Mouse (Mus musculus) hindbrain, embryonic 13.5 days (tissue): Measurements from ENCODE around the gene Eln. TPM values are rescaled to one million over a fixed set of nuclear protein-coding genes. Genes with fewer than 3 reads are reported as not detected.

Source experiments
- ATAC-seq: fragments of 200-750 bp; cut with Nextera tagmentation; 2 replicates; pipeline ENCODE4 v1.8.0; 2017; ENCODE audit warnings: moderate TSS enrichment; ENCODE audit not compliant: low FRiP score
- H3K27ac ChIP-seq: fragments of 300-500 bp; sonication (generic); 2 replicates; pipeline ENCODE4 v1.5.1; 2015; ENCODE audit warnings: inconsistent platforms, mild to moderate bottlenecking, moderate library complexity
- H3K27me3 ChIP-seq: fragments of 300-500 bp; sonication (generic); 2 replicates; pipeline ENCODE4 v1.6.1; 2015; ENCODE audit warnings: mild to moderate bottlenecking, inconsistent platforms
- H3K36me3 ChIP-seq: fragments of 300-500 bp; sonication (generic); 2 replicates; pipeline ENCODE4 v1.6.1; 2015; ENCODE audit warnings: mild to moderate bottlenecking, inconsistent platforms
- H3K4me1 ChIP-seq: fragments of 300-500 bp; sonication (generic); replicated peaks from 2 replicates; pipeline ENCODE4 v1.6.1; 2015; ENCODE audit warnings: inconsistent platforms
- H3K4me2 ChIP-seq: fragments of 300-500 bp; sonication (generic); 2 replicates; pipeline ENCODE4 v1.6.1; 2015; ENCODE audit warnings: inconsistent platforms, mild to moderate bottlenecking, moderate library complexity
- H3K4me3 ChIP-seq: fragments of 300-500 bp; sonication (generic); 2 replicates; pipeline ENCODE4 v1.5.1; 2015; ENCODE audit warnings: mild to moderate bottlenecking, inconsistent platforms
- H3K9ac ChIP-seq: fragments of 300-500 bp; sonication (generic); 2 replicates; pipeline ENCODE4 v1.6.1; 2015; ENCODE audit warnings: mild to moderate bottlenecking, inconsistent platforms
- H3K9me3 ChIP-seq: fragments of 300-500 bp; sonication (generic); 2 replicates; pipeline ENCODE4 v1.6.1; 2016; ENCODE audit warnings: inconsistent platforms
- WGBS: fragments of 180-500 bp; shearing (Covaris S2); methylation state at CpG from one replicate; pipeline ENCODE4 v1.1.7; 2015; 5-methylcytosine and 5-hydroxymethylcytosine counted together
- polyA plus RNA-seq: library from polyadenylated mRNA; unstranded; fragments of >200 nt; fragmentation: Nextera tagmentation; extraction: Ambion mirVana; gene quantifications from 2 replicates; pipeline ENCODE4 v1.2.1, GENCODE M21; 2015

Eln gene
- polyA plus RNA-seq, 1 experiment from 2014 or later, result 5.7 TPM

DNA sequence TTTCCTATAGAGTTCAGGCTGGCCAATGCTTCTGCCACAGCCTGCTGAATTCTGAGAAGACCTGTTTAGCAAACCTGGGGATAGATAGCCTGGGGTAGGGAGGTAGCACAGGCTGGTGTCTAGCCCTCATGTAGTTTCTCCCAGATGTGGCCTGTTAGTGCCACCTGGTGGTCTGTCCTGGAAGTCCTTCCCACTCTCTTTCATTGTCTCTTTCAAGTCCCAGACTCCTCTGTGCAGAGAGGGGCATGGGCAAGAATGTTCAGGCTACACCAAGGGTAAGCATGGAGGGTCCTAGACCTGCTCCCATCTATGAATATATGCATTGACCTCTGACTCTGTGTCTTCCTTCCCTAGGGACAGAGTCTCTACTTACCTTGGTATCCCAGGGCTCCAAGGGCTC is 43.0 kb downstream of the Eln start:
- Histone ChIP-seq H3K4me2 (no peak overlapping the region), H3K4me1 (no peaks in the 10 kb centered on the region), H3K27me3 (peaks cover 10% of the 10 kb centered on the region; the same call in 1 of the 2 replicates), H3K9me3 (no peaks in the 10 kb centered on the region), H3K4me3 (no peak overlapping the region), H3K36me3 (no peaks in the 10 kb centered on the region), H3K9ac (no peak overlapping the region), H3K27ac (no peak overlapping the region)
- peak; percentile 61; the same call in 1 of the 2 replicates for ATAC-seq

DNA sequence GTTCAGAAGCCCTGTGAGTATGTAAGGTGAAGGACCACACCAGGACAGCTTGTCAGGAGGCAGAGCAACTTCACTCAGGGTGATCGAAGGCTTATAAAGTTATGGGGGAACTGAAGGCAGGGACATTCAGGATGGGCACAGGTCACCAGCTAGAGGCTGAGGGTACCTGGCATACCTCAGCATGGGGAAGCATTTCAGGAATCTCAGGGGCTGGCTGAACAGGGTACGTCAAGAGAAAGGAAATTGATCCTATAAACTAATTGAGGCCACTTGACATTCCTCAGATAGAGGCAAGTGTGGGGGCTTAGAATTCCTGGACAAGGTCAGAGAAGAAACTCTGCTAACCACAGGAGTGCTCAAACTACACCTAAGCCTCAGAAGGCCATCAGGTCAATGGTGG is 51.6 kb downstream of the Eln start:
- no peak overlapping the region for H3K9ac ChIP-seq
- H3K4me2 ChIP-seq, result no peak overlapping the region
- H3K4me1 ChIP-seq, result no peaks in the 10 kb centered on the region
- no peaks in the 10 kb centered on the region for H3K36me3 ChIP-seq
- no peaks in the 10 kb centered on the region for H3K27me3 ChIP-seq
- H3K4me3 ChIP-seq, result no peak overlapping the region
- ATAC-seq, result no peak
- no peaks in the 10 kb centered on the region for H3K9me3 ChIP-seq
- WGBS, result 83% methylated on average over 2 of the region's 2 CpGs
- no peak overlapping the region for H3K27ac ChIP-seq

DNA sequence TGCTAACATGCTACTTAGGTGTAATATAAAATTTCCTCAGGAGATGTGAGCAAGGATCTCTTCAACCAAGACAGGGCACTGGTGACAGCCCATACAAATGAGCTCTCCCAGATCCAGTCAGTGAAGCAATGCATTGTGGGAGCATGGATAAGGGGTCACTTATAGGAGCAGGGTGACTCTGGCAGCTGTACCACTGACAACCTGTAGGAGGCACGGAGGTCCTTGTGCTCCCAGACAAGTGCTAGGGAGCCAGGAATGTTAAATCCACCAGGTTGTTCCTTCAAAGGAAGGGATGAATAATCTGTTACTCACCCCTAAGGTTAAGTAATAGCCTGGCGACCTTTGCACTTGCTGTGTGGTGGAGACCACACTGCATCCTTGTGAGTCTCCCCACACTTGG is 52.0 kb downstream of the Eln start:
- Histone ChIP-seq H3K4me3 (no peak overlapping the region), H3K9ac (no peak overlapping the region), H3K36me3 (no peaks in the 10 kb centered on the region), H3K27ac (no peak overlapping the region), H3K4me2 (no peak overlapping the region), H3K27me3 (no peaks in the 10 kb centered on the region), H3K9me3 (no peaks in the 10 kb centered on the region), H3K4me1 (no peaks in the 10 kb centered on the region)
- 14% methylated on average over 2 of the region's 2 CpGs for WGBS
- no peak for ATAC-seq

DNA sequence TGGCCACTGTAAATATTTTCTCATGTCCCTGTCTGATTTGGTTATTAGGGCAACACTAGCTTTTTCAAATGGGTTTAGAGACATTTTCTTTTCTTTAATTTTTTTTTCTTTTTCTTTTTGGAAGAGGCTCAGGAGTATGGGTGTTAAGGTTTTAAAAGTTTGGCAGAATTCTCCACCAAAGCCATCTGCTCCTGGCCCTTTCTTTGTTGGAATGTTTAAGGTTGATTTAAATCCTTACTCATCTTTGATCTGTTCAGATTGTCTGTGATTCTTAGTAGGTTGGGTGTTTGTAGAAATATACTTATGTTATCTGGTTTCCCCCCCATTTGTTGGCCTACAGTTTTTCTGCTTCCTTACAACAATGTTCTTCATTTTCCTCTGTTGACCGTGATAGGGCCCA is 54.4 kb downstream of the Eln start:
- WGBS, result 96% methylated on average over 1 of the region's 1 CpGs
- Histone ChIP-seq H3K9me3 (no peaks in the 10 kb centered on the region), H3K27ac (no peak overlapping the region), H3K9ac (no peak overlapping the region), H3K36me3 (no peaks in the 10 kb centered on the region), H3K27me3 (no peaks in the 10 kb centered on the region), H3K4me1 (peaks cover 7% of the 10 kb centered on the region), H3K4me2 (no peak overlapping the region), H3K4me3 (no peak overlapping the region)
- ATAC-seq, result no peak

DNA sequence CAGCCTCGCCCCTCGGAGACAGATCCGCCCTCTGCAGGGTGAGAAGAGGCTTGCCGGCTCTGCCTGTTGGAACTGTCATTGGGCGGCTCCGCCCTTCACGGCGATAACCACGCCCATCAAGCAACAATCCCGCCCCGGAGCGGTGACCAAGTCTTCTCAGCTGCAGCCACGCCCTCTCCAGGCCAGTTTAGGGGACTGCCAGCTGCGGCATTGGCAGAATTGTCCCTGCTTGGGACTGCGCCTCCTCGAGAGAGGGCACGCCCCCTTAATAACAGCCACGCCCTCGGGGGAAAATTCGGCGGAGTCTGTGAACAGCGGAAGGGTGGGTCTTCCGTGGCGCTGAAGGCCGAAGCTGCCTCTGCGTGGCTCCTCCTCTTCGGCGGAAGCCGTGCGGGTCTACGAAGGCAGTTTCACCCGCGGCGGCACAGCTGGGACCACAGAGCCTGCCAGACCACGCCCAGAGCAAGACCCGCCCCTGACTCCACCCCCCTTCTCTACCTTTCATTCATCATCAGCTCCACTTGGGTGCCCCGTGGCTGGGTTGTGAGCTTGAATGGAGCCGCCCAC is 58.3 kb downstream of the Eln start:
- Histone ChIP-seq H3K9me3 (no peaks in the 10 kb centered on the region), H3K9ac (peak overlapping the region; percentile 96), H3K27me3 (no peaks in the 10 kb centered on the region), H3K4me3 (peak overlapping the region; percentile 87), H3K4me1 (peaks cover 35% of the 10 kb centered on the region), H3K4me2 (peak overlapping the region; percentile 79), H3K36me3 (peaks cover 27% of the 10 kb centered on the region), H3K27ac (peak overlapping the region; percentile 93)
- 0% methylated on average over 38 of the region's 38 CpGs for WGBS
- peak; percentile 97 for ATAC-seq

DNA sequence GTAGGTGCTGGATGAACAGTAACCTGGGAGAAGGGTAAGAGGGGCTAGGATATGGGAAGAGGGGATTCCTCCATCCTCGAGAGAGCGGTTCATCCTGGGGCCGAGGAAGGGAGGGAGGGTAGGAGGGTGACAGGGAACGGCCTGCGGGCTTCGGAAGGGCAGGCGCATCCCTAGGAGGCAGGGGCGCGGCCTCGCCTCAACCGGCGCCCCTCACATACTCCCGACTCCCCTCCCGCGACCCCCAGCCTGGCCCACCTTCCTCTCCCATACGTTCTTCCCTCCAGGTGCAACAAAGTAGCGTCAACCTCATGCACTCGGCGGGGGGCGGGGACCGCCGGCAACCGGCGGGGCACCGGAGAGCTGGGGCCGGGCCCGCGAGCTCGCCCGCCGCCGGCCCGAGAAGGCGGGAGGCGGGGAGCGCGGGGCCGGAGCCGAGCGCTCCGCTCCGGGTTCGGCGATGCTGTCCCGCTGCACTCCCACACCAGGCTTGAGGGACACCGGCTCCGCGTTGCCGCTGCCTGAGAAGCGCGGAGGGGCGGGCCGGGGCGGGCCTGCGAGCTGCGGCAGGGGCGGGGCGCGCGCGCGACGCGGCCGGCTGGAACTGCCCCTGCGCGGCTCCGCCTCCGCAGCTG is 58.9 kb downstream of the Eln start, which contains the start of gene Limk1:
Gene Limk1 (minus strand): TSS at position 513 of the 632 bp plus-strand sequence.
- Histone ChIP-seq H3K27me3 (no peaks in the 10 kb centered on the region), H3K9ac (peak within 1 kb of the TSS; percentile 96), H3K4me3 (peak within 1 kb of the TSS; percentile 87), H3K27ac (peak within 1 kb of the TSS; percentile 93), H3K4me1 (peaks cover 35% of the 10 kb centered on the region), H3K36me3 (peaks cover 32% of the 10 kb centered on the region), H3K4me2 (peak within 1 kb of the TSS; percentile 79), H3K9me3 (no peaks in the 10 kb centered on the region)
- under 1% methylated on average over 46 of the region's 69 CpGs for WGBS
- peak; percentile 31 for ATAC-seq

DNA sequence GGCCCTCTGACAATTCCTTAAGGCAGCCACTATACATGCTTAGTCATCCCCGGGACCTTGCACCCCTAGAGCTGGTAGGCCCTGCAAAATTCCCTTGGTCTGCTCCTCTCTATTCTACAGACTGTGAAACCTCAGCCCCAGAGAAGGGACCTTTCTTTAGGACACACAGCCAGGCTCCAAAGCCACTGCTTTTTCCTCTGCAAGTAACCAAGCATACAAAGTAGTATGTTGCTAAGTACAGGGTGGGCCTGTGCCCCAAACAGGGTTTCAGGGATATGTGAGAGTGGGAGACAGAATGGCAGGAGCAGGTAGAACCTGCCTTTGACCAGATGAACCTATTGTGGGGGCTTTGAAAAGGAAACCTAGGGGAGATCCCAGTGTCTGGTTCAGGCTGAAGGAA is 59.9 kb downstream of the Eln start:
- Histone ChIP-seq H3K4me3 (peak overlapping the region; percentile 87), H3K4me1 (peaks cover 35% of the 10 kb centered on the region), H3K4me2 (peak overlapping the region; percentile 79), H3K9ac (peak overlapping the region; percentile 96), H3K9me3 (no peaks in the 10 kb centered on the region), H3K27ac (no peak overlapping the region; the same call in 1 of the 2 replicates), H3K27me3 (no peaks in the 10 kb centered on the region), H3K36me3 (peaks cover 41% of the 10 kb centered on the region)
- no peak for ATAC-seq
- 78% methylated on average over 1 of the region's 1 CpGs for WGBS

DNA sequence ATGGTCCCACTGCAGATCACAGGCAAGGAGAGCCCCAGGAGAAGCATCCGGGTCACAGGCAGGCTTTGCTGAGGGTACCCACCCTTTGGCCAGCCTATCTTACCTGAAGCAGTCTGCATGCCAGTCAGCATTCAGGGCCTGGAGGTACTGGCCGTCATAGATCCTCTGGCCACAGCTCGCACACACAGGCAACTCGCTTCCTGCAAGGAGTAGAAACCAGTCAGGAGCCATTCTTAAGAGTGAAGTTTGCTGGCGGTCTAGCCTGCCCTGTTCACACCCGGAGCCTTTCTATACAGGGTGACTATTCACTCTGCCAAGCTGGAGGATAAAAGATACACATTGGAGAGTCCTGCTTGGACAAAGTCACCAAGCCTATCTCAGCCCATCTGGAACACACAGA is 60.6 kb downstream of the Eln start:
- Histone ChIP-seq H3K36me3 (peaks cover 41% of the 10 kb centered on the region), H3K9ac (no peak overlapping the region; the same call in 1 of the 2 replicates), H3K4me3 (no peak overlapping the region), H3K9me3 (no peaks in the 10 kb centered on the region), H3K4me1 (peaks cover 35% of the 10 kb centered on the region), H3K27ac (no peak overlapping the region), H3K27me3 (no peaks in the 10 kb centered on the region), H3K4me2 (peak overlapping the region; percentile 79; the same call in 1 of the 2 replicates)
- no peak for ATAC-seq
- WGBS, result 88% methylated on average over 6 of the region's 6 CpGs

DNA sequence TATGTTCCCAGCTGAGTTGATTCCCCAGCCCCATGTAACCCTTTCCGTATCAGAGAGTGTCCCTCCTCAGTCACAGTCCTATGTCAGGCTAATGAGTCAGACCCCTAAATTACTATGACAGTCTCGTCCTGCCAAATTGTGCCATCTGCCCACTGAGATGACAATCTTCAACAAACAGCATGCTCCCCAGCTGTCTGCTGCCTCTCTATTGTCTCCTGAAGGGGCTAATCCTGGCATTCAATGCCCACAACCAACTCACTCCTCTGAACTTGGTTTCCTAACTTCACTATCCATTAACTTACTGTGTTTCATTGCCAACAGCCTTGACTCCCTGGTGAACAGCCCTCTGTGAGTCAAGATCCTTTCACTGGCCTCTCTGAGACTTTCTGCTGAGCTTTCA is 62.7 kb downstream of the Eln start:
- Histone ChIP-seq H3K36me3 (peaks cover 59% of the 10 kb centered on the region), H3K27me3 (no peaks in the 10 kb centered on the region), H3K4me1 (peaks cover 46% of the 10 kb centered on the region), H3K4me3 (no peak overlapping the region), H3K4me2 (no peak overlapping the region), H3K9ac (0 out of 2 replicates have a peak overlapping the region, but pooled peaks have one; percentile 1), H3K9me3 (no peaks in the 10 kb centered on the region), H3K27ac (no peak overlapping the region)
- no peak for ATAC-seq
- WGBS, result 66% methylated on average over 2 of the region's 2 CpGs

DNA sequence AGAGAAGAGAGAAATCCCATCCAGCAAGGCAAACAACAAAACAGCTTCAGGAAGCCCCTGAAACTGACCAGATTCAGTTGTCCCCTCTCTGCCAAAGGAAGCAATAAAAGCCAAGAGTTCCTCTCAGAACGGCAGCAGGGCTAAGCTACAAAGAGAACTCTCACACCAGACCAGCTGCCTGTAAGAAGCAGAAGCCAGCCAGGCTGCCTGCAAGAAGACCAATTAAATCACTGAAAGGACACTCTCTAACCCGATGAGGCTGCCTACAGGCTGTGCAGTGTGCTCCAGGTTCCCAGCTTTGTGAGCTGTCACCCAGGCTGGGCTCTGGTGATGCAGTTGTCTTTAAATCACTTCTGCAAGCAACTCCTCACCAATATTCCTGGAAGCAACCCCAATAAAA is 63.3 kb downstream of the Eln start:
- Histone ChIP-seq H3K36me3 (peaks cover 65% of the 10 kb centered on the region), H3K9ac (no peak overlapping the region), H3K27ac (no peak overlapping the region), H3K4me3 (no peak overlapping the region), H3K4me1 (peaks cover 50% of the 10 kb centered on the region), H3K9me3 (no peaks in the 10 kb centered on the region), H3K4me2 (no peak overlapping the region), H3K27me3 (no peaks in the 10 kb centered on the region)
- 82% methylated on average over 2 of the region's 2 CpGs for WGBS
- ATAC-seq, result no peak

DNA sequence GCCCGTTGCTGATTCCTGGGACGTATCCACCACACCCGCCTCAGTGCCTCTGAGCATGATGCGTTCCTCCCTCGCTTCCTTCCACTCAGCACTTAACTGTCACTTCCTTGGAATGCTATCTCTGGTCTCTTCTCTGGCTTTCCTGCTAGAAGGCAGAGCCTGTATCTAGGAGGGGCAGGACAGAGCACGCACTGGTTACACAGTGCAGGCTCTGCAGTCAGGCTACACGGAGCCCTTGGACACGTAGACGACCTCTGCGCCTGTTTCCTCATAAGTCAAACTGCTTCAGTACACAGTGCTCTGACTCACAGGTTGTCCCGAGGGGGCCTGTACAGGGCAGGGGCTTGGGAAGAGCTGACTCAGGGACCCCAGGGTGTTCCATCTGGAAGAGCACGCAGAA is 66.9 kb downstream of the Eln start:
- no peaks in the 10 kb centered on the region for H3K9me3 ChIP-seq
- H3K27me3 ChIP-seq, result no peaks in the 10 kb centered on the region
- no peak for ATAC-seq
- H3K27ac ChIP-seq, result no peak overlapping the region
- H3K4me2 ChIP-seq, result no peak overlapping the region
- H3K36me3 ChIP-seq, result peaks cover 66% of the 10 kb centered on the region
- no peak overlapping the region for H3K4me3 ChIP-seq
- H3K9ac ChIP-seq, result peak overlapping the region; percentile 53; the same call in 1 of the 2 replicates
- 85% methylated on average over 12 of the region's 12 CpGs for WGBS
- H3K4me1 ChIP-seq, result peaks cover 54% of the 10 kb centered on the region

DNA sequence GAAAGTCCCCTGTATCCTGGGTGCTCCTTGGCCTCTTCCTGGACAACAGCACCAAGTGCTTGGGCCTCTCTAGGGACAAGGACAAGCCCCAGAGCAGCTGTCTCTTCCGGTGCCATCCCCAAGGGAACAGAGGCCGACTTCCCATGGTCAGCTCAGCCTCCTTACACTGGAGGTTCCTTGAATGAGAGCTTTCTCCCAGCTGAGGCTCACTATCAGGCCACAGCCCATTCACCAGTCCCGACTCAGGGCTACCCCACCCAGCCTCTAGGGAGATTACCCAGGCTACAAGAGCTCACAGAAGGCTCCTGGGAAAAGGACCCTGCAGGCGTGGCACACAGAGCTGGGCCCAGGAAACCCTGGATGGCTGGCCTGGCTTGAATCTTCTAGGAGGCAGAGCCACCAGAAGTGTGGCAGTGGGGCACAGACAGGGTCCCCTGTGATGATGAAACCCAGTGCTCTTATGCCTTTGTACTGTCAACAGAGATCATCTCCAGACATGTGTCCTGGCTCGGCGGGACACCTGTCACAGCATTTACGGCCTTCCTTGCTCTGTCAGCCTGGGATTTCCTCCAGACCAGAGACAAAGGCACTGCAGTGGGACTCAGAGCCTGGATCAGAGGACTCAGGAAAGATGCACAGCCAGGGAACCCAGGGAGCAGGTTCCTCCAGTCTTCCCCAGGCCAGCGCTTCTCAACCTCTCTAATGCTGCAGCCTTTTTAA is 68.1 kb downstream of the Eln start:
- WGBS, result 76% methylated on average over 8 of the region's 8 CpGs
- no peak for ATAC-seq
- Histone ChIP-seq H3K4me2 (no peak overlapping the region), H3K27me3 (no peaks in the 10 kb centered on the region), H3K9me3 (no peaks in the 10 kb centered on the region), H3K4me1 (peaks cover 49% of the 10 kb centered on the region), H3K27ac (no peak overlapping the region), H3K36me3 (peaks cover 59% of the 10 kb centered on the region), H3K9ac (peak overlapping the region; percentile 29; the same call in 1 of the 2 replicates), H3K4me3 (no peak overlapping the region)
